Mouse (Mus musculus): Measurements from ENCODE around the gene Wdsub1.

- TF ChIP-seq CTCF (IDR thresholded peaks at IDR 0.05) (no peak), EP300 (IDR thresholded peaks at IDR 0.05) (no peak)
Measured at GRCm38 (mm10) chr2:59820088-59820487, 62.3 kb downstream of the Wdsub1 start.

Data from lung, postnatal 0 days (tissue).